Mouse (Mus musculus) R1 (cell line): Measurements from ENCODE around the gene Pacrg.

Experiments used
- DNase-seq: peaks from one replicate; pipeline ENCODE4 v3.0.0-alpha.2; 2018; ENCODE audit warnings: low read depth, low spot score

Pacrg gene

DNA sequence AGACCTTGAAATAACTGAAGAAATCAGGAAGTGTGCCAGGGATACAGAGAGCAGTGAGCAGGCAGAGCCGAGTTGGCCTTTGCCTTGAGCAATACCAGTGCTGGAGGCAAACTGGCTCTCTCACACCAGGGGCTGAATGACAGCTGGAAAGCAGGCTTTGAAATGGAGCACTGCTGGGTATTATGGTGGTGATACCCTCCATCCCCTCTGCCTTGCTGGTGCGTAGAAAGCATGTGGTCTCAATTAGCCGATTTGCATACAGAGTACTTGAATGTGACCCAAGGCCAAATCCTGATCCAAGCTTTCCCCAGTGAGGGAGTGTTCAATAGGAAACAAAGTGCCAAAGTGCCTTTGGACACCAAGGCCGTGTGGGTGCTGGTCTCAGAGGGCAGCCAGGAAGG lies 431.4 kb downstream of the Pacrg start:
- DNase-seq: peak; percentile 35

DNA sequence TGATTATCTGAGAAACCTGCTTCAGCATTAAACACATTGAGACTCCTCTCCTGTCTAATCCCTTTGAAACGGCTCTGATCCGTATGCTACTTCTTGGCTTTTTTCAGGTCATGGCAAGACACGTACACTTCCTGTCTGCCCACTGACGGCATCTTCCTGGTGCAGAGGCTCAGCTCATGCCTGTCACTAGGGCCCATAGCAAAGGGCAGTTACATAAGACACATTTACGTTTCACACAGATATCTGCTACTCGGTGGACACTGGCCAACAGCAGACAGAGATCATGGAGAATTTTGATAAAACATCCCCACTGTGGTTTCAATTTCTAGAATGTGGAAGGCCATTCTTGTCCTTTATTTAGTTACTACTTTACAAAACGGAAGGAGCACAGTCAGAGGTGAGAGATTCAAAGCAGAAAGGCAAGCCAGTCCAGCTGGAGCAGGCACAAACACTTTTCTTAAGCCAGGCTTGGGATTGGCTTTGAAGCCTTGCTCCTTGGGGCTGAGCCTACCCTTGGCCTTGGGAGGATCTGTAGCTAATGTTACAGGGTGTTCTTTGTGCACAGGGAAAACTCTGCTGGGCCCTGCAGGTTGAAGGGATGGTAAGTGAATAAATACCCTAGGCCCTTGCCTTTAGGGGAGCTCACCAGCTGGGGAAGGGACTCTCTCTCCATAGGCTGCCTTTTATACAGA lies 432.9 kb downstream of the Pacrg start:
- no peak for DNase-seq

DNA sequence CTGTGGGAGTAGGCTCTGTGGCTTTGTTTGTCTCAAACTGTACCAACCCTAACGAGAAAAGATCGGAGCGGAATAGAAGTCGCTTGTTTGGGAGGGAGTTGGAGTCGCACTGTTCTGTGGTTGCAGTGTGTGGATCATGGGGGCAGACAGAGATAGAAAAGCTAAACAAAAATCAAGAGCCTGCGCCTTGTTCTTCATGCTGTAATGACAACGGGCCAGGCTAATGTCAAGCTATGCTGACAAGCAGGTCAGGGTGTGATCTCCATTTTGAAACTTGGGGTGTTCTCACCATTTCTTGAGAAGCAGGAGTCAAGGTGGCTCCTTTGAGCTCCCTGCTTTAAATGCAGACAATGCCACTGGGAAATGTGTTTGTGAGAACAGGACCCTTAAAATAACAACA lies 433.8 kb downstream of the Pacrg start:
- no peak for DNase-seq

DNA sequence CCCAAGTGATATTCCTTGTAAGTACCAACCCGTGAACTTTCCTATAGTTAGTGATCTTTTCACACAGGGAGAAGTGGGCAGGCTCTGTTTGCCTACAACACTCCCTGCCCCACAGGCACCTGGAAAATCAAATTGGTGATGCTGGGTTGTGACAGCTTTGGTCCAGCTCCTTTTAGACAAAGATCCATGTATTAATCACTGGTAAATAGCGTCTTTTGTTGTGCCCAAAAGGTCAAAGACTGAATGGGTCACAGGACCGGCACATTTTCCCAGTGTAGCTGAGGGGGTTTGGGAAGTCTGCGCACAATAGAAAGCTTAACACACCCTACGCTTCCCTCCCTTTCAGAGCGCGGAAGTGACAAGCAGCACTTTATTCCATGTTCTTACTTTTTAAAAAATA lies 434.2 kb downstream of the Pacrg start:
- DNase-seq: peak; percentile 56

DNA sequence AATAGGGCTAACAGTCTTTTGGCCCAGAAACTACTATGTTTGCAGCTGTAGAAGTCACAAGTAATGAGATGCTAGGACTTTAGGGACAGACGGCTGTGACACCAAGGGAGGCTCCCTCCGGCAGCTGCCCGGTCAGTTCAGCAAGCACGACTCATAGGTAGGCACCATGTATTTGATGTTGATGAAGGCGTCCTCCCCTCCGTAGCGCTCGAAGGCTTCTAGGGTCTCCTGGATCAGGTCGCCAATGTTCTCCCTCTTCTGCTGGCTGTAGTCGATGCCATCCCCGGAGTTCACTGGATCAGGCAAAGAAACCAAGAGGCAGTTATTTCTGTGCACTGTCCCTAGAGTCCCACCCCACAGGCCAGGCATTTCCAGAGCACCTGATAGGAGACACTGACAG lies 436.9 kb downstream of the Pacrg start:
- DNase-seq: no peak

DNA sequence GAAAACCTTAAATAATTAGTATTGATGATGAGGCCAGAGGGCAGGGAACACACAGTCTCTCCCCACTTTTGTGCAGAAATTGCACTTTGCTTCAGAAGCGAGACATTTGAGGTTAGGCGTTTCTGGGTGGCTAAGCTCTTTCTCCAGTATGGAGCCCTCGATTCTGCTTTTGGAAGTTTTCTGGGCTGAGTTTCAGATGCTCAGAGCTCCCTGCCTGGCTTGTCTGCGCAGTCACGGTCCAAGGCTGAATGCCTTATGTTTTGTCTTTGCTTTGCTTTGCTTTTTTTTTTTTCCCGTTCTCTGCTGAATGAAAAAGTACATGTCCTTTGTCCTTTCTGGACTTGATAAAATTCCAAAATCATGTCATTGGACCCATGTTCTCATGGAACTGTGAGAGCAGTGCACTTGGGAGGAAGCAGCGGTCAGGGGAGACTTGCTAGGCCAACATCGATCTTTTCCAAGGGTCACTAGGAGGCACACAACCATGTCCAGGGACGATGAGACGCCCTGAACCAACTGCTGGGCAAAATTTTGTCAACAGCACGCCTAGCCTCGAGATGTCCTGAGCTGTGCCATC lies 438.0 kb downstream of the Pacrg start:
- no peak for DNase-seq

DNA sequence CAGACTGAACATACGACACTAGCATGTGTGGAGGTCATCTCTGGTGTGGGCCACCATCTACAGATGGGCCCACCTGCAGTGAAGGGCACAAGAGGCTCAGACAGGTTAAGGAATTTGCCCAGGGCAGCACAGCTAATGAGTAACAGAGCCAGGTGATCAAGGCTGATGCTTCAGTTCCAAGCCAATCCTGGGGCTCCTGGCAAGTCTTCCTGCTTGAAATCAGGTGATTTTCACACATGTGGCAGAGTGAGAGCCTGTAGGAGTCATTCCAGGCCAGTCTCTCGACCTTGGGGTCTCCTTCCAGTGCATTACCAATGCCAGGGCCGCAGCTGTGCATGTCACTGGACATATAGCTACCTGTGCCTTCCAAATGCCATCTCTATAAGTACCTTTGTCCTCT lies 438.6 kb downstream of the Pacrg start:
- no peak for DNase-seq

DNA sequence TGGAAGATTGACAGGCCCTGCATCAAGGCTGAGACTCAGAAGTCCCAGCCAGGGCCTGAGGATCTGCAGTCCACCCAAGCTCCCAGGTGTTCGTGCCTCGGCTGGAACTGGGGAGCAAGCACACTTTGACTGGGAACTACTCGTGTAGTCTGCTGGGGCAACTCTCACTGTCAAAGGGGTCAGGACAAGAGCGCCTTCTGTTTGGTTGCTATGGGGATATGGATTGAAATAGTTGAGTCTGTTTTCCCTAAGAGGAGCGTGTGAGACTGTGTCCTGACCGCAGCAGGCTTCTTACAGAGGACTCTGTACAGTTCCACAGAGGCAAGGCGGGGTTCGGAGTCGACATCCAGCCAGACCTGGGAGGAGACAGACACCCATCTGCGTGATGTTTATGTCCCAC lies 440.4 kb downstream of the Pacrg start:
- peak; percentile 54 for DNase-seq

DNA sequence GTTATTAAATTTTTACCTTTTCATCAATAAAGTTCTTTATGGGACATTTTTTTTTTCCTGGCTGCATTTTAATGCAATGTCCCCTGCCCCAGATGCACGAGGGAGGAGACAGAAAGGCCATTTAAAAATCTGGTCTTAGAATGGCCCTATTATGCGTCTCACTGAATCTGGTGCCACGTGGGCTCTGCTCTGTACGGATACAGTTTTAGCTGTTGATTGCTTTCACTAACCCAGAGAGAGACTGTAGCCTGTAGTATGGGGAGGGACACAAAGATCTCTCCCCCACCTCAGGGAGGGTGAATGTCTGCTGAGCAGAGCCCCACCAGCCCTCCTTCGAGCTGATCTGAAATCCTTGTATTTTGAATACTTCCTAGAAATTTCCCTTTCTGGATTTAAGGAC lies 441.2 kb downstream of the Pacrg start:
- DNase-seq: no peak

DNA sequence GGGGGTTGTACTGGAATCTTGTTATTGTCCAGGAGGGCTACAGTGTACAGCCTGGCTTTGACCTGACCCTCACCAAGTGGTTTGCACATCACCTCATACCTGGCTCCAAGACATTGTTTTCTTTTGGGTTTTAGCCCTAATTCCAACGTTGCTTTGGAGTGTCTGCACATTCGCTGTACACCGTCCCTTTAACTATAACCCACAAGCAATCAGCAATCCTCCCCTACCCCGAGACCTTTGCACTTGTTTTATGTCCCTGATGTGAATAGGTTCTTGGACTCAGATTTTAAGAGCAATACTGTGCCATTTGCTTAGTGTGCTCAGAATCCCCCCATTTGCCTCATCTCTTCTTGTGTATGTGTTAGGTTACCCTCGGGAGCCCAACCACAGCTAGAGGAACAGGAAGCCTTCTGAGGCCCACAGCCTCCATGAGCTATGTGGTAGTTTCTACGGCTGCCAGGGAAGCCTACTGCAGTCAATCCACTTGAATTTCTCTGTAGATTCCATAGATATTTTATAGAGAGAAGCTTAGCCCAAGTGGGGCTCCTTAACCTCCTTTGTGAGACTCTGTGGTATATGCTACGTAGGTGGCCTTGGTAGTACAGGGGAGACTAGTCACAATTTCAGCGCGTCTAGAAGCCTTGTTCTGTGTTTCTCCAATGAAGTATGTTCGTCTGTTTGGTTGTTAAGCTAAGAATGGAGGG lies 442.0 kb downstream of the Pacrg start:
- no peak for DNase-seq

DNA sequence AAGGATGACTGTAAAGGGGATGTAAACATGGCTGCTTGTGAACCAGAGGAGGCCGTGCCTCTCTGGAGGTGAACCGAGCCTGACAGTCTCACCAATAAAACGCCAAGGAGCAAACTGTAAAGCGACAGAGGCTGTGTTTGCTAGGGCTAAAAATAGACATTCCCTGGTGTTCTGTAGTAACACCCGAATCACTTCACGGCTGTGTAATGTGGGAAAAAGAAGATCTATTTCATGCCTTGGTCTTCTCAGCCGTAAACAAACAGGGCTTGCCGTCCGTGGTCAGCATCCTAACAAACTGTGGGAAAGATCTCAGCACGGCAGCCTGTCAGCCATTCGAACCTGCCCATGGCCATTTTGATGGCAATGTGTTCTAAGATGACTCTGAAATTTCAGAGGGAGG lies 442.8 kb downstream of the Pacrg start:
- peak; percentile 20 for DNase-seq

DNA sequence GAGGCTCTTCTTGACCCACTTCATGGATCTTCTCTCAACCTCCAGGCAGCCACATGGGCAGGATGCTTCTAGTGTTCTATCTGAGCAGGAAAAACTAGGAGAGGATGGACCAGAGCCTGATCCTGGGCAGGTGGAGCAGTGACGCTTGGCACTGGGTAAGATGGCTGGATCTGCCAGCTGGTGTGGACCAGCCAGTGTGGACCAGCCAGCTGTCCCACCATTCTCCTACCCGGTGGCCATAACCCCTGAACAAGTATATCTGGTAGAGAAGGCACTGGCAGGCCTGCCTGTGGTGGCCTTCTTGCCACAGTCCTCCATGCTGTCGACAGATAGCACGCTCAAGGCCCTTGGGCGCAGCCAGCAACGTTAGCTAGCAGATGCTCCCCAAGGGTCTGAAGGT lies 443.2 kb downstream of the Pacrg start:
- no peak for DNase-seq

DNA sequence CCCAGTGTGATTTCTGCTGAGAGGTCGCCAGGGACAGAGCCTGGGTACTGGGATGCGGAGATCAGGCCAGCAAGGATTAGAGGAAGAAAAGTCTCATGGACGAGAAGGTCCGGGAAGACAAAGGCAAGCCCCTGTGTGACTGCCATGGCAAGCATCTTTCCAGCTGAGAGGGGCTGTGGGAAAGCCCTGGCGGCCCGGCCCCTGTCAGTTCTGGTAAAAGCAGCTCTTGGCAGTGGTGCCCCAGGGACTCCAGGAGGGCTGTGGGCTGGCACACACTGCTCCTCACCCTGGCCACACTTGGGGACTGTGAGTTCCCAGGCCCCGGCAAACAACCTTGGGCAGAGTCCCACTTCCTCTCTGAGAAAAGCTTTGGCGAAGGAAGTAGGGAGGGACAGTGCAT lies 445.3 kb downstream of the Pacrg start:
- DNase-seq: no peak

DNA sequence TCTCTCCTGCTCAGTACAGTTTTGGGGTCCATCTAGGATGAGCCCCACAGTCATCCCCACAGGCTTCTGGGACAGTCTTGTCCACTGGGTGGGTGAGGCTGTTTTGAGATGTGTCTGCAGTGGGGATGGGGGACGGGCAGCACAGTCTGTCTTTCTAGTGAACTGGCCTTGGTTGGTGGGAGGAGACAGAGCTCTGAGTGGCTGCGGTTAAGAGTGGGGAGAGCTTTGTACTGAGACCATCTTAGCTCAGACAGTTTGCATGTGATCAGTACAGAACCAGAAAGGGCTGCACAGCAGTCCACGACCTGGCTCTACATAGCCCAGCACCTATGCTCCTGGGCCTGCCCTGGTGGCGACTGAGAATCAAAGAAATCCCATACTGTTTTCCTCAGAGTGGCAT lies 446.3 kb downstream of the Pacrg start:
- no peak for DNase-seq

DNA sequence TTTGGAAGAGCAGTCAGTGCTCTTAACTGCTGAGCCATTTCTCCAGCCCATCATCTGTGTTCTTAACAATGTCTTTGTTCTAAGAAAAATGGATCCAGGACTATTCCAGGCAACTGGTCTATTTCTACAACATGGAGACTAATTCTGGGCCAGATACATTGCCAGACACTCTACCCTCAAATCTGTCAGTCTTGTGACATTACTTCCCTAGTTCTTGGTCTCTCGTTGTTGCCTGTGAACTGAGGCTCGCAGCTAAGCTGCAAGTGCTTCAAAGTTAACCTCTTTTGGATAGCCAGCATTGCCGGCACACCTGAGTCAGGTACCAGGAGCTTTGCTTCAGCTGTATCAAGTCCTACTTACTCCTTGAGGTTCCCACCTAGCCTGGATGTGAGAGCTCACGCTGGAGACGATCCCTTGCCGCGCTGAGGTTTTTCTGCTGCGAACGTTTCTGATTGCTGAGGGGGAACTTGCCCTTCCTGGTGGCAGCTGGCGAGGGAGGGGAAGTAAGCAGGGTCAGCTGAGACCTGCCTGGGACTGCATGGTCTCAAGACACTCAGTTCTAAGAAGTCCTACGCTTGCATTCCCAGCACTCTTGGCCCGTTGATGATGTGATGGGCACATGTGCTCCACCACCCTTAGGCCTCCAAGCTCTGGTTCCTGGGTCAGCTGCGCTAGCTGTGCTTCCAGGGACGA lies 447.6 kb downstream of the Pacrg start:
- DNase-seq: no peak

DNA sequence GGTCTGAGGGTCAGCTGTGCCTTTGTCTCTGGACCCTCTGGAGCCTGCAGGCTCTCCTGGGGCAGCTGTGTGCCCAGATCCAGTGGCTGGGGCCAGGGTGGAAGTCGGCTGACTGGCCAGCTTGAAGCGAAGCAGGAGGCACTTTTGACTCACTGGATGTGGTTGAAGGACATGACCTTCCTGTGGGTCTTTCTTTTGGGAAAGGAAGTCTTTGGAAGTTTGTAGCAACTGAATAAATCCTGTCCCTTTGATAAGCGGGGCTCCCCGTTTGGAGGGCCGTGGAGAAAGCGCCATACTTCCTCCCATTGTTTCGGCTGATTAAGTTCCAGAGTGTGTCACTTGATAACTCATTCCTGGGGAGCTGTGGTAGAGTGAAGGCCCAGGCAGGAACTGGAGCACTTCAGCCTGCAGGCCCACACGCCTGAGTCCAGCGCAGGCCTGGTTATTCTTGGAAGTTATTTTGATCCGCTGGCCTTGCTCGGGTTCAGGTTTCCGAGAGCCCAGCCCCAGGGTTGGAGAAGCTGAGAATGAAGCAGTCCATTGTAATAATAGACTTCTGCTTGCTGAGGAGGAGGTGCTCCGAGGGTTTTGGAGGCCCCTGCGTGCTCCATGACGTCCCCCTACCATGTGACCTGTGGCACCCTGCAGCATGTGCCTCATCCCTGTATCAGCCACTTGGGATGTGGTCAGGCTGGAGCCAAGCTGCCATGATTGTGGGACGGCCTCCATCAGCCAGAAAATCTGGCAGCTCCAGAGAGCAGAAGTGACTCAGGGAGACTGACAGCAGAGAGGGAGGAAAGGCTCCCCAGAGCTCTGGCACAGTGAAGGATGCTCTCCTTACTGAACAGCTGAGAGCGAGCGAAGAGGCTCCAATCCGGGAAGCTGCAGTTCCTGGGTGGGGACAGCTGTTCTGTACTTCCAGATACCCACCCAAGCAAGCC lies 449.6 kb downstream of the Pacrg start:
- peak; percentile 37 for DNase-seq

DNA sequence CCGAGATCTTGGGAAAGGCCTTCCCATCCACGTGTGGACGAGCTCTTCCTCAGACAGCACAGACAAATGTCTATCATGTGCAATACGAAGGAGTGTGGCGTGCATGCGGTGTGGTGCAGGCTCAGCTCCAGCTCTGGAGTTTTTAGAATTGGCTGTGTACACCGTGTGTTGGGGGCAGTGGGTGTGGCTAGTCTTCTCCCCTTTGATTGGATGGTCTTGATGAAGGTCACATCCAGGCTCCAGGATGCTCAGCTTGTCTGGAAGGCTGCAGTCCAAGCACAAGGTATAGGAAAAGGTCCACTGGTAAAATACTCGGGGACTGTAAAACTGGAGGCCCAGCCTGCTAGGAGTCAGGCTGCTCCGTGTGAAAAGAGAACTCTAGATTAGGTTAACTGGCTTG lies 450.4 kb downstream of the Pacrg start:
- peak; percentile 79 for DNase-seq

DNA sequence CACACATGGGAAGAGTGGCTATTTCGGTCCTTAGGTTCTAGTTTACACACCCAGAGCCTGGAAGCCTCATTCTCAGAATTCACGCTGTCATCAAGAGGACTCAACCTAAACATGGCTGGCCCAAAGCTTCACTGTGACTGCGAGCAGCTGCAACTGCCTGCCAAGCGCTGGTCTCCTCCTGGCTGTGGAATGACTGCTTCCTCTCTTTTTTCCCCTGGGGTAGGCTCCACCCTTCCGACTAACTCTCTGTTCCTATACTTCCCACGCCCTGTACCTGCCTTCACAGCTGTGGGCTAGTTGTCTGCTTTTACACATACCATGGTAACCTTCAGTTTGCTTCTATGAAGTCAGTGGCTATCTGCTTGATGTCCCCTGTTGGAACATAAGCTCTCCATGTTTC lies 453.6 kb downstream of the Pacrg start:
- DNase-seq: peak; percentile 60

DNA sequence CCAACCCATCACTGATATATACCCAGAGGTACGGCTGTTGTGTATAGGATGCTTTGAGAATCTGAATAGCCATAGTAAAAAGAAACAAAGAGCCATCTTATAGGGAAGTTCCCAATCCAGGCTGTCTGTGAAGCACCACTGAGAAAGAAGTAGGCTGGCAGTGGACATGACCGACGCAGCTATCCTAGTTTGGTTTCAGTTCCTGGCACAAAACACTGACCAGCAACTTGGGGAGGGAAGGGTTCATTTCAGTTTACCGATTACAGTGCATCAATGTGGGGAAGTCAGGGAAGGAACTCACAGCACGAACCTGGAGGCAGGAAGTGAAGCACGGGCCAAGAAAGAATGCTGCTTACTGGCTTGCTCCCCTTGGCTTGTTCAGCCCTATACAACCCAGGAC lies 456.7 kb downstream of the Pacrg start:
- no peak for DNase-seq

DNA sequence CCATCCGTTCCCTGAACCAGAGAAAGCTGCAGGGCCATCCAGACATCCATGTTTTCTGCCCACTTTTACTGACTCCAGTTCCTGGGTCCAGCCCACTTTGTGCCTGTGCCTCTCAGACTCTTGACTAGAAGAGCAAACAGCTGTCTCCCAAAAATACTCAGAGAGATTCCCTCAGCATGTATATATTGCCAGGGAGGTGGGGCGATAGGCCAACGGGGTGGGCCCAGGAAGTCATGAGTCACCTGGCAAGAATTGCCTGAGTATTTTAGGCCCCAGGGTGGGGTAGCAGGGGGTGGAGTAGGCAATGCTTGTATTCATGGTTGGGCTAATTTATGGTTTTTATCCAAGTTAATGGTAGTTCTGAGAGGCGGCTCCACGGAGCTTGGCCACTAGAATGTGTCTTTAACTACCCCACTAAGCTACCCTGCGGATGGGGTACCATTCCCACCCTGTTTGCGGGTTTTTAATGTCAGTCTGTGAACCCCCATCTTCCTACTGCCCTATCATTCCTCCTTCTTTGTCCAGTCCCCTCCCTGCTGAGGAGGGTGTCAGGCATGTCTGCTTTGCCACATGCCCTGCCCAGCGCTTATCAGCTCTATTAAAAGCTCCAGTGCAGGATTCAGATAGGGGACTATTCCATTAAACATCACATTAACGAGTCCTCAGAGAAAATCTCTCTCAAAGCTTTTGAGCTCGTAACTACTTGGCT lies 461.5 kb downstream of the Pacrg start:
- no peak for DNase-seq

DNA sequence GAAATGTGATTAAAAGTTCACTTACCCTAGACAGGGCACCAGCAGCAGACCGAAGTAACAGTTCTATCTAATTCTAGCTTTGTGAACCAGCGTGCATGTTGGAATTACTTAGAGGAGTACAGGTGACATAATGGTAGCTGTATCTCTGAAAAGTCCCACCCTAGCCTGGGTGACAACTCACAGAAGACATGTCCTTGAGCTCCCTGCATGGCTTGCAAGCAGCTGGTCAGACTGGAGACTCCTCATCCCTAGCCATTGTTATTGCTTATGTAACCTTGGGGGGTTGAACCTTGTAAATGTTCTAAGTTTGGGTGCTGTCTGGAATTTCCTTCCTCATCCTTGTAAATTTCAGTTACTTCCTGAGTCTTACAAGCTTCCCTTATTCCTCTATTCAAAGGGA lies 462.5 kb downstream of the Pacrg start:
- DNase-seq: peak; percentile 96
